Mouse (Mus musculus): Measurements from ENCODE around the gene Rnd2.
"Not testable (repeated sequence)": the region's sequence is repeated elsewhere in the genome, so short reads cannot be mapped to it uniquely, and the experiment has no call there.

Rnd2 gene

GRCm38 (mm10) chr11:101464211-101465100 is at the start of gene Rnd2:
Gene Rnd2 (plus strand): TSS chr11:101464999.
- no peak for DNase-seq

DNA sequence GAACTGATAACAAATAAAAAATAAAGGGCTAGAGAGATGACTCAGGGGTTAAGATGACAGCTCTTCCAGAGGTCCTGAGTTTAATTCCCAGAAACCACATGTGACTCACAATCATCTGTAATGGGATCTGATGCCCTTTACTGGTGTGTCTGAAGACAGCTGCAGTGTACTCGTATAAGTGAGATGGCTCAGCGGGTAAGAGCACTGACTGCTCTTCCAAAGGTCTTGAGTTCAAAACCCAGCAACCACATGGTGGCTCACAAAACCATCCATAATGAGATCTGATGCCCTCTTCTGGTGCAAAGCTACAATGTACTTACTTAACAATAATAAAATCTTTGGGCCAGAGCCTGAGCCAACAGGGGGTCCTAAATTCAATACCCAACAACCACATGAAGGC is 49.5 kb upstream of the Rnd2 start:
- no peak for DNase-seq

- peak; percentile 27 for DNase-seq
These were observed 48.2 kb upstream of the Rnd2 start for GRCm38 (mm10) chr11:101416433-101417100.

GRCm38 (mm10) chr11:101417101-101417855 is 47.5 kb upstream of the Rnd2 start, which contains the start of gene Aarsd1:
Gene Aarsd1 (minus strand): TSS chr11:101417615.
- DNase-seq: peak; percentile 92

GRCm38 (mm10) chr11:101418991-101419390 is 45.8 kb upstream of the Rnd2 start:
- no peak for DNase-seq

- DNase-seq: no peak
These were observed 45.2 kb upstream of the Rnd2 start for GRCm38 (mm10) chr11:101419610-101420009.

GRCm38 (mm10) chr11:101420148-101420547 is 44.7 kb upstream of the Rnd2 start:
- DNase-seq: no peak

GRCm38 (mm10) chr11:101424105-101424851 is 40.5 kb upstream of the Rnd2 start, which contains the start of gene Gm27029:
Gene Gm27029 (minus strand): TSS chr11:101424796.
- DNase-seq: no peak

GRCm38 (mm10) chr11:101424925-101425813 is 39.6 kb upstream of the Rnd2 start, which contains the start of the genes Rundc1 and Ptges3l:
Gene Rundc1 (plus strand): TSS chr11:101425085.
Gene Ptges3l (minus strand): TSS chr11:101425333.
- peak; percentile 99 for DNase-seq

DNA sequence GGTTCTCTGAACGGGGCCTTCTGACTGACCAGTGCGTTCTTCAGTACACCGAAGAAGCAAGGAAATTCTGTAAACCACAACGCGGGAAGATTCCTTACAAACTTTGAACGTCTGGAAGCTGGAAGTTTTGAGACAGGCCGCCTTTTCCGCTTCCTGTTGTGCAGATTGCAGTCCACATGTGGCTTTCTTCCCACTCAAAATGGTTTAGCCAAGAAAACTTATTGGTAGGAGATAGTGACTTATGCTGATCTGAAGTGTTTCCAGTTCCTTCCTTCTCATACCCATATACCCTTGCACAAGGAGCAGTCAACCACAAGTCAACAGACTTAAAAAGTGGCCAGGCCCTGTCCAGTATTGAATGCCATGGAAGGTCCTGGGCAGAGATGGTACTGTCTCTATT is 38.6 kb upstream of the Rnd2 start:
- no peak for DNase-seq

DNA sequence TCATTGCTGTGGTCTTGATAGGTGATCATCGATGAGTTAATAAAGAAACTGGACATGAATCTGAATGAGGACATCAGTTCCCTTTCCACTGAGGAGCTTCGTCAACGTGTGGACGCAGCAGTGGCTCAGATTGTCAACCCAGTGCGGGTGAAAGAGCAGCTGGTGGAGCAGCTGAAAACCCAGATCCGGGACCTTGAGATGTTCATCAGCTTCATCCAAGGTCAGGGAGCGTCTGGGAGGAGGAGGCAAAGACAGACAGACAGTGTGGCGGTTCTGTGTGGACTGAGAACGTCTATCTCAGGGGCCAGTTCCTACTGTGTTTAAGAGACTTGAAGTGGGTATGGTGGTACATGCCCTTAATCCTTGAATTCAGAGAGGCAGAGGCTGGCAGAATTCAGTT is 33.5 kb upstream of the Rnd2 start:
- DNase-seq: no peak

- DNase-seq: no peak
These were observed 31.4 kb upstream of the Rnd2 start for GRCm38 (mm10) chr11:101433396-101433795.

DNA sequence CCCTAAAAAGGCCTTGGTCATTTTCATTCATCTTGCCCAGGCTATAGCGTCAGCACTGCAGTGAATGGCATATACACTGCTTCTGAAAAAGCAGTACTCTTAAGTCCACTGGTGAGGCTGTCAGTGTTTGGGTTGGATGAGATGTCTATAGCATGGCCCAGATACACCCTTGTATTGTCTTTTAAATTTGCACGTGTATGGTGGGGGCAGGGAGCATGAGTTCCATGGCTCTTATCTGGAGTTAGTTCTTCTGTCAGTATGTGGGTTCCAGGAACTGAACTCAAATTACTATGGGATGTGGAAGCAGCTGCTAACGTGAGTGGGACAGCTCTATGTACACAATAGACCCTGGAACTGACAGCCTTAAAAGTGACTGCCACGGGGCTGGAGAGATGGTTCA is 29.0 kb upstream of the Rnd2 start:
- DNase-seq: no peak

- DNase-seq: no peak
These were observed 27.9 kb upstream of the Rnd2 start for GRCm38 (mm10) chr11:101436916-101437315.

DNA sequence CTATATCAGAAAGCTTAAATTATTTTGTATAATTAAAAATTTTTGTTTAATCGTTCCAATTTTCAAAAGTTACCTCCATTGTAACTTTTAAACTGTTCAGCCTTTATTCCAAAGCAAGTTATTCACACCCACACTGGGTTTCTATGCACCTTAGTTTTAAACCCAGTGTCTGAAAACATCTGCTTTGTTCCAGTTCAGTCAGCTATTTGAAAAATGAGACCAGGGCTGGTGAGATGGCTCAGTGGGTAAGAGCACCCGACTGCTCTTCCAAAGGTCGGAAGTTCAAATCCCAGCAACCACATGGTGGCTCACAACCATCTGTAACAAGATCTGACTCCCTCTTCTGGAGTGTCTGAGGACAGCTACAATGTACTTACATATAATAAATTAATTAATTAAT is 26.8 kb upstream of the Rnd2 start:
- not testable (repeated sequence) for DNase-seq

DNA sequence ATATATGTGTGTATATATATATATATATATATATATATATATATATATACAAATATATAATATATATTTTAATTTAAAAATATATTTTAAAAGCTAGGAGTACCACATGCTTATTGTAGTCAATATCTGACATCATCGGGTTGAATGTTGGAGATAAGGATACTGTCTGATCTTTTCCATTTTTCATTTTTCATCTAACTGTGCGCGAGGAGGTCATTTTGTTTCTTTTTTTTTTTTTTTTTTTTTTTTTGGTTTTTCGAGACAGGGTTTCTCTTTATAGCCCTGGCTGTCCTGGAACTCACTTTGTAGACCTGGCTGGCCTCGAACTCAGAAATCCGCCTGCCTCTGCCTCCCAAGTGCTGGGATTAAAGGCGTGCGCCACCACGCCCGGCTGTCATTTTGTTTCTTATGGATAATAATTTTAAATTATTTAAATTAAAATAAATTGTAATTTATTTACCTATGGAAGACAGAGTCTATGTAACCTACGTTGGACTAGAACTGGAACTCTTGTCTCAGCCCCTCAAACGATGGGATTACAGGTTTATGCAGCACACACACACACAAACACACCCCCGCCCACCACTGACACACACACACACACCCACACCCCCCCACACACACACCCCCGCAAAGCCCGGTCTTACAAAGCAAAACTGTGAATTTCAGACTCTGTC is 23.2 kb upstream of the Rnd2 start:
- not testable (repeated sequence) for DNase-seq

GRCm38 (mm10) chr11:101442127-101442693 is 22.6 kb upstream of the Rnd2 start, which contains the start of gene Rpl27:
Gene Rpl27 (plus strand): TSS chr11:101442298.
- peak; percentile 96 for DNase-seq

DNA sequence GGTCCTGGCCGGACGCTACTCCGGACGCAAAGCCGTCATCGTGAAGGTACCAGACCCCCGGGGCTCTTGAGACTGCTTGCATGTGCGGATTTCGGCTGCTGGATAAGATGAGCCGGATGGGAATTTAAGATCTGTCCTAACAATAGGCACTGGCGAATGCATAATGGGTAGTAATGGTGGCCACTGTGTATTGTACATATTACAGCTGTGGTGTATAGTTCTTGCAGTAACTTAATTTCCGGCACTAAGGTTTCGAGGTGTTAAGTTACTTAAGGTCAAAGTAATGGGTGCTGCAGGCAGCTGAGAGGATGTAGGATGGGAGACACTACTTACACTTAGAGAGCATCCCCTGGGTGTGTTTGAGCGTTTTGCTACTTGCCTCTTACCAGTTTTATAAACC is 22.0 kb upstream of the Rnd2 start:
- no peak for DNase-seq

DNA sequence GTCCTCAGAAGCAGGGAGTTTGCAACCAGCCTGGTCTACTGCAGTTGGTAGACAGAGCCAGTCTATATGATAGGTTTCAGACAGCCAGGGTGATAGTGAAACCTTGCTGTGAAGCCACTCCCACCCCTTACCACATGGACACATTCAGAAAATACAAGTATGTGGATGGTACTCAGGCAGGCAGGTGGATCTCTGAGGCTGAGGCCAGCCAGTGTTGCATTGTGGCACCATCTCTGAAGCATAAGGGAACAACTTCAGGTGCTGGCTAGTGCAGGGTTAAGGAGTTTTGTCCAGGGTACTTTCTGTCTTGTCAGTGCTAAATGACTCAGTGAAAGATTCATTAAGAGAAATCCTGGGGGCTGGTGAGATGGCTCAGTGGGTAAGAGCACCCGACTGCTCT is 18.5 kb upstream of the Rnd2 start:
- DNase-seq: no peak

DNA sequence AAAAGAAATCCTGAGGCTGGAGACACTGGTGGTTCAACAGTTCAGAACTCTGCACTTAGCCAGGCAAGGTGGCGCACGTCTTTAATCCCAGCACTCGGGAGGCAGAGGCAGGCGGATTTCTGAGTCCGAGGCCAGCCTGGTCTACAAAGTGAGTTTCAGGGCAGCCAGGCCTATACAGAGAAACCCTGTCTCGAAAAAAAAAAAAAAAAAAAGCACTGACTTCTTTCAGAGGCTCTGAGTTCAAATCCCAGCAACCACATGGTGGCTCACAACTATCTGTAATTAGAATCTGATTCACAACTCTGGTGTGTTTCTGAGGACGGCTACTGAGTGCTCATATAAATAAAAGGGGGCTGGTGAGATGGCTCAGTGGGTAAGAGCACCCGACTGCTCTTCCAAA is 17.9 kb upstream of the Rnd2 start:
- not testable (repeated sequence) for DNase-seq
